Mouse (Mus musculus) limb, embryonic 12.5 days (tissue): Measurements from ENCODE around the gene Cpeb1. TPM values are rescaled to one million over a fixed set of nuclear protein-coding genes. Genes with fewer than 3 reads are reported as not detected.

ENCODE experiments used
- ATAC-seq: fragments of 200-750 bp; cut with Nextera tagmentation; 2 replicates; pipeline ENCODE4 v1.8.0; 2017; ENCODE audit warnings: low read depth, moderate TSS enrichment; ENCODE audit not compliant: insufficient number of reproducible peaks, insufficient read depth, low FRiP score, low TSS enrichment
- H3K27ac ChIP-seq: fragments of 300-500 bp; sonication (generic); 2 replicates; pipeline ENCODE4 v1.5.1; 2016; ENCODE audit warnings: mild to moderate bottlenecking, moderate library complexity
- H3K27me3 ChIP-seq: fragments of 300-500 bp; sonication (generic); 2 replicates; pipeline ENCODE4 v1.6.1; 2016; ENCODE audit warnings: mild to moderate bottlenecking, moderate library complexity
- H3K36me3 ChIP-seq: fragments of 300-500 bp; sonication (generic); 2 replicates; pipeline ENCODE4 v1.6.1; 2016; ENCODE audit warnings: mild to moderate bottlenecking, moderate library complexity
- H3K4me1 ChIP-seq: fragments of 300-500 bp; sonication (generic); replicated peaks from 2 replicates; pipeline ENCODE4 v1.6.1; 2016
- H3K4me2 ChIP-seq: fragments of 300-500 bp; sonication (generic); 2 replicates; pipeline ENCODE4 v1.6.1; 2016; ENCODE audit warnings: mild to moderate bottlenecking, moderate library complexity
- H3K4me3 ChIP-seq: fragments of 300-500 bp; sonication (generic); replicated peaks from 2 replicates; pipeline ENCODE4 v1.5.1; 2016; ENCODE audit warnings: mild to moderate bottlenecking
- H3K9ac ChIP-seq: fragments of 300-500 bp; sonication (generic); replicated peaks from 2 replicates; pipeline ENCODE4 v1.6.1; 2016; ENCODE audit warnings: mild to moderate bottlenecking, moderate library complexity
- H3K9me3 ChIP-seq: fragments of 300-500 bp; sonication (generic); 2 replicates; pipeline ENCODE4 v1.6.1; 2016; ENCODE audit warnings: mild to moderate bottlenecking, moderate library complexity
- WGBS: fragments of 180-500 bp; shearing (Covaris S2); methylation state at CpG from one replicate; pipeline ENCODE4 v1.1.7; 2016; 5-methylcytosine and 5-hydroxymethylcytosine counted together
- polyA plus RNA-seq: library from polyadenylated mRNA; unstranded; fragments of >200 nt; fragmentation: Nextera tagmentation; extraction: Ambion mirVana; gene quantifications from 2 replicates; pipeline ENCODE4 v1.2.1, GENCODE M21; 2016

Cpeb1 gene
- polyA plus RNA-seq, 1 experiment from 2014 or later: not detected

GRCm38 (mm10) chr7:81369724-81370123 lies 85.5 kb downstream of the Cpeb1 start:
- Histone ChIP-seq H3K4me2 (no peak overlapping the region), H3K9me3 (no peaks in the 10 kb centered on the region), H3K4me1 (0 out of 2 replicates have a peak, but pooled peaks cover 3% of the 10 kb centered on the region), H3K27ac (no peak overlapping the region), H3K36me3 (no peaks in the 10 kb centered on the region), H3K9ac (no peak overlapping the region), H3K4me3 (no peak overlapping the region), H3K27me3 (peaks cover 24% of the 10 kb centered on the region)
- no peak for ATAC-seq
- WGBS: 70% methylated on average over 3 of the region's 3 CpGs

- Histone ChIP-seq H3K36me3 (no peaks in the 10 kb centered on the region), H3K4me3 (no peak overlapping the region), H3K27ac (no peak overlapping the region), H3K4me1 (0 out of 2 replicates have a peak, but pooled peaks cover 3% of the 10 kb centered on the region), H3K9me3 (no peaks in the 10 kb centered on the region), H3K9ac (no peak overlapping the region), H3K4me2 (no peak overlapping the region), H3K27me3 (peaks cover 23% of the 10 kb centered on the region)
- ATAC-seq: no peak
- WGBS: 76% methylated on average over 3 of the region's 3 CpGs
These were observed 87.3 kb downstream of the Cpeb1 start for GRCm38 (mm10) chr7:81367946-81368345.

- no peaks in the 10 kb centered on the region for H3K36me3 ChIP-seq
- WGBS: 79% methylated on average over 7 of the region's 7 CpGs
- no peak overlapping the region for H3K27ac ChIP-seq
- no peaks in the 10 kb centered on the region for H3K9me3 ChIP-seq
- no peaks in the 10 kb centered on the region for H3K27me3 ChIP-seq
- H3K4me2 ChIP-seq: no peak overlapping the region
- no peak overlapping the region for H3K9ac ChIP-seq
- H3K4me1 ChIP-seq: peaks cover 23% of the 10 kb centered on the region
- no peak overlapping the region for H3K4me3 ChIP-seq
- no peak for ATAC-seq
These were observed 98.3 kb downstream of the Cpeb1 start for GRCm38 (mm10) chr7:81356975-81357374.

- Histone ChIP-seq H3K9ac (no peak overlapping the region), H3K36me3 (no peaks in the 10 kb centered on the region), H3K27me3 (no peaks in the 10 kb centered on the region), H3K4me2 (no peak overlapping the region), H3K27ac (no peak overlapping the region), H3K4me3 (no peak overlapping the region), H3K9me3 (no peaks in the 10 kb centered on the region), H3K4me1 (peaks cover 23% of the 10 kb centered on the region)
- WGBS: 87% methylated on average over 1 of the region's 1 CpGs
- ATAC-seq: no peak
These were observed 98.9 kb downstream of the Cpeb1 start for GRCm38 (mm10) chr7:81356360-81356759.

GRCm38 (mm10) chr7:81355746-81356145 lies 99.5 kb downstream of the Cpeb1 start:
- ATAC-seq: no peak
- Histone ChIP-seq H3K9ac (no peak overlapping the region), H3K4me3 (no peak overlapping the region), H3K27ac (no peak overlapping the region), H3K9me3 (no peaks in the 10 kb centered on the region), H3K36me3 (no peaks in the 10 kb centered on the region), H3K4me1 (peaks cover 23% of the 10 kb centered on the region), H3K4me2 (no peak overlapping the region), H3K27me3 (no peaks in the 10 kb centered on the region)
- WGBS: 17% methylated on average over 7 of the region's 7 CpGs

GRCm38 (mm10) chr7:81351826-81352225 lies 103.4 kb downstream of the Cpeb1 start:
- Histone ChIP-seq H3K4me1 (peaks cover 23% of the 10 kb centered on the region), H3K36me3 (no peaks in the 10 kb centered on the region), H3K4me2 (no peak overlapping the region), H3K9ac (no peak overlapping the region), H3K9me3 (no peaks in the 10 kb centered on the region), H3K27ac (no peak overlapping the region), H3K27me3 (no peaks in the 10 kb centered on the region; the same call in 1 of the 2 replicates), H3K4me3 (no peak overlapping the region)
- ATAC-seq: no peak
- 73% methylated on average over 4 of the region's 4 CpGs for WGBS

GRCm38 (mm10) chr7:81348206-81348605 lies 107.1 kb downstream of the Cpeb1 start:
- no peak overlapping the region for H3K27ac ChIP-seq
- peaks cover 12% of the 10 kb centered on the region for H3K4me1 ChIP-seq
- peaks cover 8% of the 10 kb centered on the region for H3K36me3 ChIP-seq
- H3K9me3 ChIP-seq: no peaks in the 10 kb centered on the region
- H3K9ac ChIP-seq: no peak overlapping the region
- H3K27me3 ChIP-seq: no peaks in the 10 kb centered on the region; the same call in 1 of the 2 replicates
- no peak overlapping the region for H3K4me2 ChIP-seq
- ATAC-seq: no peak
- H3K4me3 ChIP-seq: no peak overlapping the region
- 73% methylated on average over 7 of the region's 7 CpGs for WGBS

GRCm38 (mm10) chr7:81345447-81346170 lies 109.7 kb downstream of the Cpeb1 start:
- no peaks in the 10 kb centered on the region; the same call in 1 of the 2 replicates for H3K27me3 ChIP-seq
- ATAC-seq: no peak
- peak overlapping the region; percentile 44 for H3K9ac ChIP-seq
- peaks cover 34% of the 10 kb centered on the region for H3K36me3 ChIP-seq
- H3K4me3 ChIP-seq: peak overlapping the region; percentile 97
- peaks cover 21% of the 10 kb centered on the region for H3K4me1 ChIP-seq
- no peaks in the 10 kb centered on the region for H3K9me3 ChIP-seq
- peak overlapping the region; percentile 52 for H3K4me2 ChIP-seq
- H3K27ac ChIP-seq: no peak overlapping the region; the same call in 1 of the 2 replicates
- 59% methylated on average over 15 of the region's 15 CpGs for WGBS

GRCm38 (mm10) chr7:81344544-81345446 lies 110.5 kb downstream of the Cpeb1 start, which contains the start of gene Rps17:
Gene Rps17 (minus strand): TSS chr7:81345254.
- Histone ChIP-seq H3K9me3 (no peaks in the 10 kb centered on the region; the same call in 1 of the 2 replicates), H3K27me3 (no peaks in the 10 kb centered on the region; the same call in 1 of the 2 replicates), H3K27ac (peak within 1 kb of the TSS; percentile 94), H3K4me3 (peak within 1 kb of the TSS; percentile 97), H3K36me3 (peaks cover 42% of the 10 kb centered on the region), H3K4me1 (peaks cover 21% of the 10 kb centered on the region), H3K4me2 (peak within 1 kb of the TSS; percentile 98), H3K9ac (peak within 1 kb of the TSS; percentile 99)
- peak; percentile 79 for ATAC-seq
- WGBS: under 1% methylated on average over 84 of the region's 85 CpGs

- Histone ChIP-seq H3K27me3 (no peaks in the 10 kb centered on the region; the same call in 1 of the 2 replicates), H3K4me2 (peak overlapping the region; percentile 98), H3K4me1 (peaks cover 21% of the 10 kb centered on the region), H3K9me3 (no peaks in the 10 kb centered on the region; the same call in 1 of the 2 replicates), H3K9ac (peak overlapping the region; percentile 99), H3K36me3 (peaks cover 52% of the 10 kb centered on the region), H3K27ac (no peak overlapping the region), H3K4me3 (peak overlapping the region; percentile 97)
- no peak for ATAC-seq
- 11% methylated on average over 10 of the region's 10 CpGs for WGBS
These were observed 111.4 kb downstream of the Cpeb1 start for GRCm38 (mm10) chr7:81343831-81344230.

GRCm38 (mm10) chr7:81343316-81343715 lies 111.9 kb downstream of the Cpeb1 start:
- peak overlapping the region; percentile 99 for H3K9ac ChIP-seq
- no peaks in the 10 kb centered on the region; the same call in 1 of the 2 replicates for H3K27me3 ChIP-seq
- H3K27ac ChIP-seq: peak overlapping the region; percentile 17; the same call in 1 of the 2 replicates
- peak overlapping the region; percentile 98 for H3K4me2 ChIP-seq
- peak overlapping the region; percentile 97 for H3K4me3 ChIP-seq
- ATAC-seq: no peak
- no peaks in the 10 kb centered on the region; the same call in 1 of the 2 replicates for H3K9me3 ChIP-seq
- peaks cover 21% of the 10 kb centered on the region for H3K4me1 ChIP-seq
- H3K36me3 ChIP-seq: peaks cover 57% of the 10 kb centered on the region
- 42% methylated on average over 8 of the region's 8 CpGs for WGBS
